Mouse (Mus musculus) hindbrain, embryonic 13.5 days (tissue): ENCODE results near the gene Gm17402. TPM values are rescaled to one million over a fixed set of nuclear protein-coding genes. Genes with fewer than 3 reads are reported as not detected.

Experiments used
- ATAC-seq: fragments of 200-750 bp; cut with Nextera tagmentation; 2 replicates; pipeline ENCODE4 v1.8.0; 2017; ENCODE audit warnings: moderate TSS enrichment; ENCODE audit not compliant: low FRiP score
- H3K27ac ChIP-seq: fragments of 300-500 bp; sonication (generic); 2 replicates; pipeline ENCODE4 v1.5.1; 2015; ENCODE audit warnings: inconsistent platforms, mild to moderate bottlenecking, moderate library complexity
- H3K27me3 ChIP-seq: fragments of 300-500 bp; sonication (generic); 2 replicates; pipeline ENCODE4 v1.6.1; 2015; ENCODE audit warnings: mild to moderate bottlenecking, inconsistent platforms
- H3K36me3 ChIP-seq: fragments of 300-500 bp; sonication (generic); 2 replicates; pipeline ENCODE4 v1.6.1; 2015; ENCODE audit warnings: mild to moderate bottlenecking, inconsistent platforms
- H3K4me1 ChIP-seq: fragments of 300-500 bp; sonication (generic); replicated peaks from 2 replicates; pipeline ENCODE4 v1.6.1; 2015; ENCODE audit warnings: inconsistent platforms
- H3K4me2 ChIP-seq: fragments of 300-500 bp; sonication (generic); 2 replicates; pipeline ENCODE4 v1.6.1; 2015; ENCODE audit warnings: inconsistent platforms, mild to moderate bottlenecking, moderate library complexity
- H3K4me3 ChIP-seq: fragments of 300-500 bp; sonication (generic); 2 replicates; pipeline ENCODE4 v1.5.1; 2015; ENCODE audit warnings: mild to moderate bottlenecking, inconsistent platforms
- H3K9ac ChIP-seq: fragments of 300-500 bp; sonication (generic); 2 replicates; pipeline ENCODE4 v1.6.1; 2015; ENCODE audit warnings: mild to moderate bottlenecking, inconsistent platforms
- H3K9me3 ChIP-seq: fragments of 300-500 bp; sonication (generic); 2 replicates; pipeline ENCODE4 v1.6.1; 2016; ENCODE audit warnings: inconsistent platforms
- WGBS: fragments of 180-500 bp; shearing (Covaris S2); methylation state at CpG from one replicate; pipeline ENCODE4 v1.1.7; 2015; 5-methylcytosine and 5-hydroxymethylcytosine counted together
- polyA plus RNA-seq: library from polyadenylated mRNA; unstranded; fragments of >200 nt; fragmentation: Nextera tagmentation; extraction: Ambion mirVana; gene quantifications from 2 replicates; pipeline ENCODE4 v1.2.1, GENCODE M21; 2015

Gm17402 gene
- polyA plus RNA-seq: not detected in 2 replicates

DNA sequence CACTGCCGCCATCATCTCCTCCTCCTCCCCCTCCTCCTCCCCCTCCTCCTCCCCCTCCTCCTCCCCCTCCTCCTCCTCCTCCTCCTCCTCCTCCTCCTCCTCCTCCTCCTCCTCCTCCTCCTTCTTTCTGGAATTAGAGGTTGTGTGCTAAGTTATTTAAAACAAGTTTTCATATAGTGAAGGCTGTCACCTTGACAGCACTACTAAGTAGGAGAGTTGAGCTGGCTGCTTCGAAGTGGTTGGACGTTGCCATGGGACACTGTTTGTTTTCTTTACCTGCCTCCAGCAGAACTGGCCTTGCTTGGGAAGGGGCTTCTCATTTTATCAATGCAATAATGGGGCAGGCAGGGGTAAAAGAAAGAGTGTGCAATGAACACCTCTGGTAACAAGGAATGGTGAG lies at the start of gene Gm17402:
Gene Gm17402 (minus strand): TSS at position 101 of the 400 bp plus-strand sequence.
- WGBS: 55% methylated on average over 3 of the region's 3 CpGs
- peak within 1 kb of the TSS; percentile 55 for H3K4me3 ChIP-seq
- H3K9ac ChIP-seq: peak within 1 kb of the TSS; percentile 77
- H3K27me3 ChIP-seq: peaks cover 27% of the 10 kb centered on the region
- no peaks in the 10 kb centered on the region for H3K9me3 ChIP-seq
- peaks cover 4% of the 10 kb centered on the region for H3K4me1 ChIP-seq
- H3K4me2 ChIP-seq: peak within 1 kb of the TSS; percentile 78
- H3K36me3 ChIP-seq: no peaks in the 10 kb centered on the region
- H3K27ac ChIP-seq: no peak within 1 kb of the TSS
- no peak for ATAC-seq

DNA sequence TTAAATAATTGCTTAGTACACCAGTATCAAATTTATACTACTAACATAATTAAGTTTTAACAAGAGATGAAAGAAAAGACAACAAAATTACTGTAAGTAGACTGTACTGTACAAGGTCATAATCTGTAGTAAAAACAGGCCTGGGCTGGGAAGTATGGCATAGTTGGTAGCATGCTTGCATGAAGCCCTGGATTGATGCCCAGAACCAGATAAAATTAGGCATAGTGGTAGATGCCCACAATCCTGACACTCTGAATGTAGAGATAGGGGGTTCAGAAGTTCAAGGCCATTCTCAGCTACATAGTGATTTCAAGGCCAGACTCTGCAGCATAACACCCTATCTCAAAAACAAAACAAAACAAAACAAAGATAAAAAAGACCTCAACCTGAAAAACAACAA lies 3.3 kb upstream of the Gm17402 start:
- H3K4me3 ChIP-seq: no peak overlapping the region
- H3K27ac ChIP-seq: no peak overlapping the region
- H3K4me1 ChIP-seq: peaks cover 4% of the 10 kb centered on the region
- no peak for ATAC-seq
- H3K27me3 ChIP-seq: peaks cover 4% of the 10 kb centered on the region; the same call in 1 of the 2 replicates
- no peak overlapping the region for H3K4me2 ChIP-seq
- no peaks in the 10 kb centered on the region for H3K9me3 ChIP-seq
- H3K36me3 ChIP-seq: no peaks in the 10 kb centered on the region
- H3K9ac ChIP-seq: no peak overlapping the region

DNA sequence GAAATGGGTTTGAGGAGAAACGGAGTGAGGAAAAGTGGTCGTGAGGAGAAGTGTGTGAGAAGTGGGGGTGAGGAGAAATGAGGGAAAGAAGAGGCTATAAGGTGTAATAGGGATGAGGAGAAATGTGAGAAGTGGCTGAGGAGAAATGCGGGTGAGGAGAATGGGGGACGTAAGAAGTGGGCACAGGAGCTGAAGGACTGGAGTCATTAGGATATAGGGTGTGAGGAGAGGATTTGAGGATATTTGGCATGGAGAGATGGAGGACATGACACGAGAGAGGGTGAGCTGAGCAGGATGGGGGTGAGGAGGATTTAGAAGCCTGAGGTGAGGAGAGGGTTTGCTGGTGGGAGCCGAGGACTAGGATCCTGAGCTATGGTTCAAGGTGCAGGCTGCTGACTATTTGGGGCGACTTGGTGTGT lies 594 bp downstream of the Gm17402 start:
- peaks cover 4% of the 10 kb centered on the region for H3K4me1 ChIP-seq
- peak; percentile 78 for ATAC-seq
- no peaks in the 10 kb centered on the region for H3K9me3 ChIP-seq
- H3K36me3 ChIP-seq: no peaks in the 10 kb centered on the region
- no peak overlapping the region for H3K27ac ChIP-seq
- 37% methylated on average over 7 of the region's 7 CpGs for WGBS
- H3K9ac ChIP-seq: peak overlapping the region; percentile 77
- H3K4me2 ChIP-seq: peak overlapping the region; percentile 78
- H3K27me3 ChIP-seq: peaks cover 27% of the 10 kb centered on the region
- peak overlapping the region; percentile 55 for H3K4me3 ChIP-seq

DNA sequence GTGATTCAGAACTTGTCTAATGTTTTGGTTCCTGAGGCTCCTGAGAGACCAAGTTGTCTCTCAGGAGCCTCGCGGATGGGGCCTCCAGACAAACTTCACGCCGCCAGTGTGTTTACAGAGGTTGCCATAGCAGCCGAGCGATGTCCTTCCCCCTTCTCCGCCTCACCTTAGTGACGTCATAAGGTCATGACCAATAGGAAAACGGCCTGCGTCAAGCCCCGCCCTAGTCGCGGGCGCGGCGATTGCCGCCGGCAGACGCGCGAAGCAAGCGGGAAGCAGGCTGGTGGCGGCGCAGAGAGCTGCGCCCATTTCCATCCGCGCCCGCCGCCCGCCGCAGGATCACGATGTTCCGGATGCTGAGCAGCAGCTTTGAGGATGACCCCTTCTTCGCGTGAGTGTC lies 1.1 kb downstream of the Gm17402 start, which contains the start of gene Mlf1:
Gene Mlf1 (plus strand): TSS at position 226 of the 400 bp plus-strand sequence.
- Histone ChIP-seq H3K9me3 (no peaks in the 10 kb centered on the region), H3K9ac (peak within 1 kb of the TSS; percentile 77), H3K27ac (no peak within 1 kb of the TSS), H3K4me2 (peak within 1 kb of the TSS; percentile 78), H3K27me3 (peaks cover 27% of the 10 kb centered on the region), H3K4me3 (peak within 1 kb of the TSS; percentile 55), H3K4me1 (peaks cover 4% of the 10 kb centered on the region), H3K36me3 (no peaks in the 10 kb centered on the region)
- under 1% methylated on average over 35 of the region's 35 CpGs for WGBS
- peak; percentile 99 for ATAC-seq

DNA sequence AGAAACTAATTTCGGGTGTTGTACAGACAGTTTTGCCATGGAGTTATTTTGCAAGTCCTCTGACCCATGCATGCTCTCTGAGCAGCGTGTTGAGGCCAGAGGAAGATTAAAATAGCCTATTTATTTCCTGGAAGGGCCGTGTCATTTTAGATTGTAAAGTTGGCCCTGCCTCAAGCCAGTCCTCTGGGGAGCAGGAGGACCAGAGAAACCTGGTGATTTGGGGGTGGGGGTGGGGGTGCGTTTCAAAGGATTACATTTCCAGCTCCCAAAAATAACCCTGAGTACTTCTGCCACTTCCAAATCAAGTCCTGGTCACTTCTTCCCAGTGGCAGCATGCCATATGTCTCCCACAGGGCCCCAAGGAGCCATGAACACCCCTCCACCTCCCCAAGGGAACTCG lies 2.2 kb downstream of the Gm17402 start:
- 60% methylated on average over 5 of the region's 5 CpGs for WGBS
- Histone ChIP-seq H3K4me3 (no peak overlapping the region), H3K27ac (no peak overlapping the region), H3K4me1 (peaks cover 4% of the 10 kb centered on the region), H3K4me2 (no peak overlapping the region), H3K9me3 (no peaks in the 10 kb centered on the region), H3K36me3 (no peaks in the 10 kb centered on the region), H3K9ac (no peak overlapping the region), H3K27me3 (peaks cover 27% of the 10 kb centered on the region)
- ATAC-seq: no peak

DNA sequence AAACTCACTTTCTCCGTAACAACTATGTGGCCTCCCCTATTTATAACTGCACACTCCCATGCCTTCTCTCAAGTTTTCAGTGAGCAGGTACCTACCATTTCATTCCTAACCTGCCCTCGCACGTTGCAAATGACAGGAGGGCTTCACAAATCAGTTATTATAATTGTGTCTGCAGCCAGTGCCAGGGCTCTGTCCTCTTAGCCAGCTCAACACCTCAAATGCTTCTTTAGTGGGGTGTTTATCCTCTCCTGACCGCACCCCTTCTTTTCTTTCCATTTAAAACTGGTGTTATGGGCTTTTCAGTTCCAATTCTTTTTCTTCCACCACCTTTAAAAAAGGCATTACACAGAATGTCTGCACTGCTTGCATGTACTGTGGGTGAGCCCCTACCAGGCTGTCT lies 2.8 kb downstream of the Gm17402 start:
- WGBS: 82% methylated on average over 4 of the region's 4 CpGs
- Histone ChIP-seq H3K4me1 (peaks cover 4% of the 10 kb centered on the region), H3K36me3 (no peaks in the 10 kb centered on the region), H3K9me3 (no peaks in the 10 kb centered on the region), H3K4me2 (no peak overlapping the region), H3K4me3 (no peak overlapping the region), H3K9ac (no peak overlapping the region), H3K27ac (no peak overlapping the region), H3K27me3 (peaks cover 27% of the 10 kb centered on the region)
- no peak for ATAC-seq

DNA sequence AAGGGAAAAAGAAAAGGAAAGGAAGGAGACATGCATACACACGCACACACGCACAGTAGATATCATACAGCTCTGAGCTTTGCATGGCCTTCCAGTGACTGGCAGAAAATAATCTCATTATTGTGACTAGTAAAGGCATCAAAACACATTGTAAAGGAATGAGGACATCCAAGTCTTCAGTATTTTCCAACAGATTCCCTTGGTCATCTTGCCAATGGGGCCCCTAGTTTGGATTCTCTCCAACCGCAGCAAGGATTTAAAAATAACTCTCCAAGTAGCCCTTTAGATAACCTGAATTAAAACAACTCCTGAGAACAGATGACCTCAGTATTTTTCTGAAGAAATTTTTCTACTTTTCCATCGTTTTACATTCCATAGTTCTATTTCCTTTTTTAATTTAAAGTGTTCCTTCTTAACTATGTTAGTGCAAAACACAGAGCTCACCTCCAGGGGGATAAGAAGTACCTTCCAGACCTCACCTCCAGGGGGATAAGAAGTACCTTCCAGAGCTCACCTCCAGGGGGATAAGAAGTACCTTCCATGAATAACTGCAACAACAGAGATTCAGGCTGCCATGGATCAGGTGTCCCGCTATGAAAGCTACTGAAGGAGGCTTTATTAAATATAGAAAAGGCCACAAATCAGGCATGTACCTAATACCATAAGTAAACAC lies 5.4 kb downstream of the Gm17402 start:
- H3K27ac ChIP-seq: no peak overlapping the region
- no peak overlapping the region for H3K4me2 ChIP-seq
- no peaks in the 10 kb centered on the region for H3K9me3 ChIP-seq
- 83% methylated on average over 5 of the region's 5 CpGs for WGBS
- no peak overlapping the region for H3K4me3 ChIP-seq
- H3K27me3 ChIP-seq: peaks cover 25% of the 10 kb centered on the region
- H3K9ac ChIP-seq: no peak overlapping the region
- H3K4me1 ChIP-seq: peaks cover 5% of the 10 kb centered on the region
- no peak for ATAC-seq
- no peaks in the 10 kb centered on the region for H3K36me3 ChIP-seq

DNA sequence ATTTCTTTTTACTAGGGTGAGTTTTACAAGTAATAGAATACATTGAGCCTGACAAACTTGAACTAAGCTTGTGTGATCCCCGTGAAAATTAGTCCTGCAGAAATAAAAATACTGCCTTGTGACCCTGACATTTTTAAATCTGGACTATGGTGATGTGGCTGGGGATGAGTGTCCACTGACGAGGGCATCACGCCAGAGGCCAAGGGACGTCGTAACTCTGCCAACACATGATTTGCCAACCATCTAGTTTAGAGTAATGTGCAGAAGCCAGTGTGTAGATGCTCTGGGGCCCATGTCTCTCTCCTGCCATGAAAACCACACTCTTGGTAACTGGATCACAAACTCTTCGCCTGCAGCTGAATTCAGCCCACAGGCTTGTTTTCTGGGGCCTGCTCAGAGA lies 7.5 kb downstream of the Gm17402 start:
- Histone ChIP-seq H3K4me3 (no peak overlapping the region), H3K4me2 (no peak overlapping the region), H3K27ac (no peak overlapping the region), H3K9ac (no peak overlapping the region), H3K4me1 (0 out of 2 replicates have a peak, but pooled peaks cover 3% of the 10 kb centered on the region), H3K9me3 (no peaks in the 10 kb centered on the region), H3K36me3 (no peaks in the 10 kb centered on the region), H3K27me3 (peaks cover 16% of the 10 kb centered on the region)
- no peak for ATAC-seq
- 91% methylated on average over 6 of the region's 6 CpGs for WGBS

DNA sequence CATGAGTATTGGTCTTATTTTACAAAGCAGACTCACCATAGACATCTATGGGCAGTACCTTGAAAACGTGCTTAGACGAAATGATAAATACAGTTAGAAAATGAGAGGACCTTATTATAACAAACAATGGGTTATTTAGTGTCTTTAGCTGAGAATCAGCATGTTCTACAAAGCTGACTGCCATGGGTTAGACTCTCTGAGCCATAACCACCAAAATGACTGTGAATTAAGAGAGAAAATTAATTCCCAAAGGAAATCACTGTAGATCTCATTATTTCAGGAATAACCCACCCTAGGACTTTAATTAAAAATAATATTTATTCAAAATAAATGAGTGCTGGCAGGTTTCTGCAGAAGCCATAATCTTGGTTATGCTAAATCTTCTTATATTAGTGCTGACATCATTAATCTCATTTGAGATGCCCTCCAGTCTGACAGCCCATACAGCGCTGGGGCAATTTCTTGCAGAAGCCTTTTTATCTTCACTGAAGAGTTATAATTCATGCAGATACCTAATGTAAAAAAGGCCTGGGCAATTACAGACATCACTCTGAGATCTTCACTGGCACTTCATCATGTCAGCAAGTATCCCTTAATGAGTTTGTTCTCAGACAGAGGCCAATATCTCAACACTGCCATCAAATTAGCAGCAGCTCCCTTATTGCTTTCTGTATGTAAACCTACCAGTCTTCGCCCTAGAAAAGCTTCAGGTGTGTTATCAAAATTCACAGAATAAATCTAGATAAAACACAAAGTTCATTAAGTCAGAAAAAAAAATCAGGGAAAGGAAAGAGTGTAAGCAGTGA lies 8.7 kb downstream of the Gm17402 start:
- Histone ChIP-seq H3K27me3 (peaks cover 6% of the 10 kb centered on the region; the same call in 1 of the 2 replicates), H3K27ac (no peak overlapping the region), H3K9me3 (no peaks in the 10 kb centered on the region), H3K36me3 (no peaks in the 10 kb centered on the region), H3K4me1 (0 out of 2 replicates have a peak, but pooled peaks cover 3% of the 10 kb centered on the region), H3K4me3 (no peak overlapping the region), H3K9ac (no peak overlapping the region), H3K4me2 (no peak overlapping the region)
- peak; percentile 83 for ATAC-seq
- WGBS: 57% methylated on average over 4 of the region's 4 CpGs

DNA sequence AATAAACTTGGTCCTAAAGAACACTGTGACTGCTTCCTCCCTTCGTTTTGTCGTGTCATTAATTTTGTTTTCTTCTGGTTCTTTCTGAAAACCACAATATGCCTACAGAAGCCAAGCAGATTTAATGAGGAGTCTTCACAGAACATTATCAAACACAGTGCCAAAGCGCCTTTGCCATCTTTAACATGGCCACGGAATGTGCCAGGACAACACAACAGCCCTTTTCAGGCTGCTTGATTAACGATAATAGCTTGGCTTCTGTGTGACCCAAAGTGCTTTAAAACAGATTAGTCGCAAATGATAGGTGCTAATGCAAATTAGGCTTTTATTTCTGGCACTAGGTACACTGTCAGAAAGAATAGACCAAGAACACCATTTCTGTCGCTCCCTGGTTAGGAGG lies 16.6 kb downstream of the Gm17402 start:
- Histone ChIP-seq H3K4me3 (no peak overlapping the region), H3K36me3 (no peaks in the 10 kb centered on the region), H3K9ac (no peak overlapping the region), H3K4me1 (0 out of 2 replicates have a peak, but pooled peaks cover 4% of the 10 kb centered on the region), H3K27ac (no peak overlapping the region), H3K27me3 (0 out of 2 replicates have a peak, but pooled peaks cover 13% of the 10 kb centered on the region), H3K9me3 (no peaks in the 10 kb centered on the region), H3K4me2 (no peak overlapping the region)
- 52% methylated on average over 7 of the region's 7 CpGs for WGBS
- ATAC-seq: no peak

DNA sequence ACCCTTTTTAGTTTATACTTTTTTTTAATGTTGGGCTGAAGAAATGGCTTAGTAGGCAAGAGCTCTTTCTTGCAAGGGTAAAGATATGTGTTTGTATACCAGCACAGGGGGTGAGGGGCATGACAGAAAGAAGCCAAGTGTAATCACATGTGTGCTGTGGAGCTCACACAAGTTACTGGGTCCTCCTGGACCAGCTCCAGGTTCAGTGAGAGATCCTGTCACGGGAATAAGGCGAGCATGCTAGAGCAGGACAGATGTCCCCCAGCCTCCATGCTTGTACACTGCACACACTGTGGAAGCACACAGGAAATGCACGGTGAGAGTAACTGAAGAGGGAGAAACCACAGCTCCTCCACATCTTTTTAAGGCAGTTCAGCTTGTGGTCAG lies 22.2 kb downstream of the Gm17402 start:
- ATAC-seq: peak; percentile 42; the same call in 1 of the 2 replicates
- Histone ChIP-seq H3K9ac (no peak overlapping the region), H3K4me2 (no peak overlapping the region), H3K4me1 (no peaks in the 10 kb centered on the region), H3K4me3 (no peak overlapping the region), H3K27ac (no peak overlapping the region), H3K27me3 (0 out of 2 replicates have a peak, but pooled peaks cover 8% of the 10 kb centered on the region), H3K36me3 (no peaks in the 10 kb centered on the region), H3K9me3 (no peaks in the 10 kb centered on the region)
- WGBS: 88% methylated on average over 3 of the region's 3 CpGs

DNA sequence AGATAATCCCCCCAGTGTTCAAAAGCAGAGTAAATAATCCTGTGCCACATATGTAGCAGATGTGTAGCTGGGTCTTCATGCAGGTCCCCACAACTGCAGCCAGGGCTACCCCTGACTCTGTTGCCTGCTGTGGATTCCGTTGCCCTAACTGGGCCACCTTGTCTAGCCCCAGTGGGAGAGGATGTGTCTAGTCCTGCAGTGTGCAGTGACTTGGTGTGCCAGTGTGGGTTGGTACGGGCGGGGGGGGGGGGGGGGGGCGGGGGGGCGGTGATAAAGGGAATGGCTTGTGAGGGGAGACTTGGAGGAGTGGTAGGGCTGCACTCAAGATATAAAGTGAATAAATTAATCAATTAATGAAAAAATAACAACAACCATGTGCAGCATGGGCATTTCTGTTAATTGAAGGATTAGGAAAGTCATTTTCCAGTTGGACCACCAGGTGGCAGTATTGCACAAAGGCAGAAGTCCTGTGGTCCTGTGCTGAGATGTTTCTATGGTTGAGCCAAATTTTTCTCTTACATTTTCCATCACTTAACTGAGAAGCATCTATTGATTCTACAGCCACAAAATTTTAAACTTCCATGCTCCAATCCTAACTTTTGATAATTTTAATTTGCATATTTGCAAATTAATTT lies 22.7 kb downstream of the Gm17402 start:
- 36% methylated on average over 4 of the region's 5 CpGs for WGBS
- H3K9ac ChIP-seq: no peak overlapping the region
- H3K36me3 ChIP-seq: no peaks in the 10 kb centered on the region
- no peak overlapping the region for H3K4me3 ChIP-seq
- 0 out of 2 replicates have a peak, but pooled peaks cover 5% of the 10 kb centered on the region for H3K27me3 ChIP-seq
- no peaks in the 10 kb centered on the region for H3K9me3 ChIP-seq
- no peak overlapping the region for H3K27ac ChIP-seq
- no peaks in the 10 kb centered on the region for H3K4me1 ChIP-seq
- peak; percentile 81 for ATAC-seq
- no peak overlapping the region for H3K4me2 ChIP-seq
